Mouse (Mus musculus) left cerebral cortex, adult 11 months (tissue): ENCODE data around the gene Mta3.
"Not testable (repeated sequence)": the region's sequence is repeated elsewhere in the genome, so short reads cannot be mapped to it uniquely, and the experiment has no call there.

Source experiments
- DNase-seq: peaks from one replicate; pipeline ENCODE4 v3.0.0; 2022; ENCODE audit warnings: low spot score

Gene Mta3

GRCm38 (mm10) chr17:83849717-83850116 is 143.8 kb downstream of the Mta3 start:
- DNase-seq, result no peak

- DNase-seq, result peak; percentile 80
Measured at GRCm38 (mm10) chr17:83850458-83850857, 144.5 kb downstream of the Mta3 start.

DNA sequence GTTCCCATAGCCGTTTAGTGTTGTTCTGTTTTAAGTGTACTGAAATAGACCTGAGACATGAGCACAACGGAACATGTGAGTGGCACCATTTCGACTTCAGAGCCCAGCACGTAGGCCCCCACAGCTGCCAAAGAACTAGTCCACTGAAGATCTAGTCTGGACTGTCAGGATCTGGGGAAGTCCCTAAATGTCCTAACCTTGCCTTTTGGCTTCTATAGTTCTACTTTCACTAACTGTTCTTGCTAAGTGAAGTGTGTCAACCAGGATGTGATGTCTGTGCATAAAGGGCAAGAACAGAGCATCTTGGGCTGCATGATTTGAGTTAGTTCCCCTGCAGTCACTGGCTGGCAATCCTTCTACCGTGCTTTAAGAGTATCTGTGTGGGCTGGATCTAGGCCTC is 144.9 kb downstream of the Mta3 start:
- DNase-seq, result no peak

GRCm38 (mm10) chr17:83853831-83854230 is 147.9 kb downstream of the Mta3 start:
- no peak for DNase-seq

- no peak for DNase-seq
Measured at GRCm38 (mm10) chr17:83854284-83854918, 148.4 kb downstream of the Mta3 start.

GRCm38 (mm10) chr17:83858413-83858812 is 152.4 kb downstream of the Mta3 start:
- DNase-seq, result no peak

GRCm38 (mm10) chr17:83859639-83860038 is 153.7 kb downstream of the Mta3 start:
- DNase-seq, result no peak

DNA sequence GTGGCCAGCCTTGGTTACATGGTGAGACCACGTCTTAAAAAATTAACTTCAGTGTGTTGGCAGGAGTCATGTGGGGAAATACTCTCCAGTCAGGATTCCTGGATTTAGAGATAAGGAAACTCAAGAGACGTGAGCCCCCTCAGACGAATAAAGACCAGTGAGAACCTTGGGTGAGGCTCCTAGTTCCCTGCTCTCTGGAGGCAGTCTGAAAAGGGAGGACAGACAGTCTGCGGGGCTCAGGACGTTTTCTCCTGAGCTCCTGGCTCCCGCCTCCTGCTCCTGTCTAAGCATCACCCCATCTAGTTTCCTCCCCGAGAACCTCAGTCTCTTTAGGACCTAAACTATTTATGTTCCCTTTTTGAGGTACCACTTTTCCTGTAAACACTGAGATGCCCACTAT is 154.3 kb downstream of the Mta3 start:
- DNase-seq, result no peak

DNA sequence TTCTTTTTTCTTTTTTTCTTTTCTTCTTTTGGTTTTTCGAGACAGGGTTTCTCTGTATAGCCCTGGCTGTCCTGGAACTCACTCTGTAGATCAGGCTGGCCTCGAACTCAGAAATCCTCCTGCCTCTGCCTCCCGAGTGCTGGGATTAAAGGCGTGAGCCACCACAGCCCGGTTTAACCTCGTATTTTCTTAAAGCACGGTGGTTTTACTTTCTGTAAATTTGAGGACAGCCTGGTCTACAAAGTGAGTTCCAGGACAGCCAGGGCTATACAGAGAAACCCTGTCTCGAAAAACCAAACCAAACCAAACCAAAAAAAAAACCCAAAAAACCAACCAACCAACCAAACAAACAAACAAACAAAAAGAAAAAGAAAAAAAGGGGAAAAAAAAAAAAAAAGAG is 155.0 kb downstream of the Mta3 start:
- DNase-seq, result not testable (repeated sequence)

DNA sequence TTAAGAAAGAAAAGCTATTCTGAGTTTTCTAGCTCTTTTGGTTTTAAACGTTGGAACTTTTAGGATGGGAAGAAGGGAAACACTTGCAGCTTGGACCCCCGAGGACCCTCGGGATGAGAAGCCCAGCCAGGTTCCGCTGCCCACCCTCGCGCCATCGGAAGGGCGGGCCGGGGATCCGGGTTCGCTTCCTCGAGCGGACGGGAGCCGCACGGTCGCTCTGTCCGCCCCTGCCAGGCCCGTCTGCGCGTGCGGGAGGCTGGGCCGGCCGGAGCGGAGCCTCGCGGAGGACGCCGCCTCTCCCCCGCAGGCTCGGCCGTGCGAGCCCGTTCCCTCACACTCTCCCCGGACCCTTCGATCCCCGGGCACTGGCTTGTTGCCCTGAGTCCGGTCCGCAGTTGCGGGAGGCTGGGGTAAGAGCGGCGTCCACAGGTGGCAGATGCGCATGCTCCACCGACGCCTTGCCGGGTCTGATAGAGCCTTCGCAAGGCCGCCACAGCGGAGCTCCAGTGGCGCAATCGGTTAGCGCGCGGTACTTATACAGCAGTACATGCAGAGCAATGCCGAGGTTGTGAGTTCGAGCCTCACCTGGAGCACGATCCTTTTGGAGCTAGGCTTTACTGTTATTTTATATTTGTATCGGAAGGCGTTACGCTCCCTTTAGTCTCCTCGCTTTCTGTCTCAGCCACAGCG is 155.6 kb downstream of the Mta3 start:
- peak; percentile 94 for DNase-seq

DNA sequence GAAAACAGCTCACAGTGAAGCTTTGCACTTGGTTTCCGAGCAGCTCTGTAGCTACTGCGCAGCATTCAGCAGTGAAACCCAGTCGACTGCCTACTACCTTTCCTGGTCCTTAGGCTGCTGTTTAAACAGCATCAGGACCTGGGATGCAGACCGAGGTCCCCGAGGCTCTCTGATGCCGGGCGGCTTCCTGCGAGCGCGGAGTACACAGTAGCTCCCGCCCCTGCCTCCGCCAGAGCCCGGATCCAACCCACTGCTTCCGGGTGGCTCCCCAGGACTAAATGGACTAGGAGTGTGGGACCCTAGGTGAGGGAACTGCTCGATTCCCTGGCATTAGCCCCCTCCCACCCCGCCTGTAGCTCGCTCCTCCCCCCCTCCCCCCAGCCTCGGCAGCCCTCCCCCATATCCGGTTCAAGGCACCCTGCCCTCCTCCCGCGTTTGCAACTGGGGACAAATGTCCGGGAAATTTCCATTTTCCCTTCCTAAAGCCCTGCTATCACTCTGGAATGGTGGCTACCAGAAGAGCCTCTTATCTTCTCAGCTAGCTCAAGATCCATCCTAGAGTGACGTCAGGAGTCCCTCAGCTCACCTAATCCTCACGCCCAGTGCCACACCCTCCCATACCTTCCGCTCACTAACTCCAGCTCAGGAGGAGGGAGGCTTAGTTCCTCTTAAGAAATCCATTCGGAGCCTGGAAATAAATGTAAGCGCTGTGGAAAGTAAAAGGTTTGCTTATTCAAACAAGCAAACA is 156.3 kb downstream of the Mta3 start:
- no peak for DNase-seq

DNA sequence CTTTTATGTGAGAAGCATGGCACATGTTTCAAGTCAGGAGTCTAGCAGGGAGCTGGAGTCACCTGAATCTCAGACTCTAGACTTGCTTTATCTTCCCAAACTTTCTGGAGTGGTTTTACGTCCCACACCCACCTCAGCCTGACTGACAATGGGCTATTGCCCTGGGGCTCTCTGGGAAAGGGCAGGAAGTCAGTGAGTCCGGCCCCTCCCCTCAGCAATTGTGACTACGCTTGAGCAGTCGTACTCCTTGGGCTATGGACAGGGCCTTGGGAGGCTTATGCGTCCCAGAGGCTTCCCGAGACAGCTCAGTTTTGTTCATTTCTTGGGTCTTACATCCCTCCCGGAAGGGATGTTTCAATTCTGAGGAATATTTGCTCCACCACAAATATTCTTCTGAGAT is 159.4 kb downstream of the Mta3 start:
- DNase-seq, result no peak

- no peak for DNase-seq
Measured at GRCm38 (mm10) chr17:83866582-83866981, 160.6 kb downstream of the Mta3 start.

- no peak for DNase-seq
Measured at GRCm38 (mm10) chr17:83870385-83870784, 164.4 kb downstream of the Mta3 start.
